ENCODE assay signal across 19 mouse cellular contexts in genomic region chr14:46305267-46305666, GRCm38 (mm10).
DNase-seq lines count a peak whose midpoint lies in the region; ATAC-seq and TF ChIP-seq lines count a peak whose summit lies in the region.
"Had no signal": no experiment of that assay in that cellular context is flagged by ENCODE, and none has a peak within 500 bp of the region (broad histone marks: within the 10 kb centered on the region; RNA-seq: fewer than 3 reads in every experiment).

No protein-coding gene starts in this region.

- no peaks in the 10 kb centered on the region for H3K27me3 ChIP-seq in heart, adult 2 months (ENCODE audit: control insufficient read depth, insufficient read depth, low read length)
- H3K27me3 ChIP-seq in heart, embryonic 11.5 days (ENCODE audit: control insufficient read depth, insufficient read depth, low read length) = no peaks in the 10 kb centered on the region
- H3K27me3 ChIP-seq: embryonic facial prominence, embryonic 13.5 days; heart, embryonic 15.5 days; neural tube, embryonic 13.5 days had no signal

- no peak for TF ChIP-seq POLR2A in heart, adult 2 months (IDR thresholded peaks at IDR 0.05; ENCODE audit: insufficient read depth, low read depth, low read length)

- H3K4me3 ChIP-seq in heart, adult 2 months = no peak overlapping the region
- no peak overlapping the region for H3K4me3 ChIP-seq in heart, embryonic 11.5 days (ENCODE audit: low read depth, low read length)
- H3K4me3 ChIP-seq: embryonic facial prominence, embryonic 13.5 days; forebrain, embryonic 10.5 days; heart, embryonic 15.5 days; midbrain, embryonic 10.5 days; neural tube, embryonic 13.5 days had no signal

- no peaks in the 10 kb centered on the region for H3K9me3 ChIP-seq in heart, embryonic 11.5 days (replicated peaks; ENCODE audit: control insufficient read depth, low read length)
- H3K9me3 ChIP-seq: embryonic facial prominence, embryonic 13.5 days; forebrain, embryonic 10.5 days; heart, embryonic 15.5 days; midbrain, embryonic 10.5 days; neural tube, embryonic 13.5 days had no signal

- no peaks in the 10 kb centered on the region for H3K79me2 ChIP-seq in heart, adult 2 months (replicated peaks; ENCODE audit: control insufficient read depth, insufficient read depth, low read length)

- TF ChIP-seq CTCF in heart, adult 2 months (IDR thresholded peaks at IDR 0.05) = no peak

- H3K36me3 ChIP-seq in heart, adult 2 months (ENCODE audit: control insufficient read depth, insufficient read depth, low read length) = peaks cover 5% of the 10 kb centered on the region
- no peaks in the 10 kb centered on the region for H3K36me3 ChIP-seq in heart, embryonic 11.5 days (ENCODE audit: control insufficient read depth, insufficient read depth, low read length)
- H3K36me3 ChIP-seq: embryonic facial prominence, embryonic 13.5 days; forebrain, embryonic 10.5 days; heart, embryonic 15.5 days; midbrain, embryonic 10.5 days; neural tube, embryonic 13.5 days had no signal

- no peak for TF ChIP-seq EP300 in heart, adult 2 months (IDR thresholded peaks at IDR 0.05; ENCODE audit: insufficient read depth, low read depth, low read length)

- peak overlapping the region; percentile 60 for H3K27ac ChIP-seq in heart, adult 2 months
- no peak overlapping the region for H3K27ac ChIP-seq in heart, embryonic 11.5 days (ENCODE audit: low read depth, low read length)
- H3K27ac ChIP-seq: embryonic facial prominence, embryonic 13.5 days; forebrain, embryonic 10.5 days; heart, embryonic 15.5 days; hindbrain, postnatal 0 days; midbrain, embryonic 10.5 days; neural tube, embryonic 13.5 days; stomach, postnatal 0 days had no signal

- no peak for ATAC-seq in heart, embryonic 11.5 days (replicated peaks; ENCODE audit: insufficient number of reproducible peaks, low FRiP score, low TSS enrichment)
- ATAC-seq: hindbrain, postnatal 0 days had no signal

- DNase-seq in heart, adult 2 months = peak in 1 of 2 experiments; percentile 25
- peak; percentile 9 to 12 for DNase-seq in layer of hippocampus, adult 8-10 months (ENCODE audit: low spot score in 2 of 2)
- DNase-seq in layer of hippocampus, adult 11-12 months (ENCODE audit: low spot score) = no peak
- DNase-seq in right cerebral cortex, adult 18-20 months = peak; percentile 20
- DNase-seq in right cerebral cortex, postnatal 36 days (ENCODE audit: low spot score in 2 of 2) = no peak
- DNase-seq in heart, postnatal 10 days = peak; percentile 24 to 38
- DNase-seq in ovary, postnatal 36 days (ENCODE audit: low spot score) = no peak
- DNase-seq: adrenal gland, adult 2 months; cerebellum, adult 18-20 months; kidney, adult 8-10 months; thymus, postnatal 25 days had no signal

- H3K4me2 ChIP-seq in heart, embryonic 11.5 days = no peak overlapping the region
- H3K4me2 ChIP-seq: embryonic facial prominence, embryonic 13.5 days; heart, embryonic 15.5 days; neural tube, embryonic 13.5 days had no signal

- H3K4me1 ChIP-seq in heart, adult 2 months (ENCODE audit: control insufficient read depth, insufficient read depth, low read length) = peaks cover 4% of the 10 kb centered on the region
- no peaks in the 10 kb centered on the region for H3K4me1 ChIP-seq in heart, embryonic 11.5 days (ENCODE audit: control insufficient read depth, insufficient read depth, low read length)
- H3K4me1 ChIP-seq: heart, embryonic 15.5 days; neural tube, embryonic 13.5 days had no signal

- intact Hi-C loops in heart, adult 2 months (cut with DNase I) = no loop called here
- intact Hi-C loops in heart, postnatal 10 days (cut with DNase I) = no loop called here

- WGBS in heart, adult 2 months = 27% methylated on average over 4 of the region's 4 CpGs
- WGBS in heart, embryonic 11.5 days (ENCODE audit: insufficient replicate concordance) = 87% methylated on average over 4 of the region's 4 CpGs

- no peak overlapping the region for H3K9ac ChIP-seq in heart, adult 2 months (ENCODE audit: low read depth, low read length)
- H3K9ac ChIP-seq in heart, embryonic 11.5 days (ENCODE audit: low read depth, low read length) = no peak overlapping the region
- H3K9ac ChIP-seq: embryonic facial prominence, embryonic 13.5 days; heart, embryonic 15.5 days; neural tube, embryonic 13.5 days had no signal

Comparison
In these comparisons a context has a peak if more than half of its experiments do, and no peak if none do; other contexts are left out.
1. DNase-seq: peak in layer of hippocampus, adult 8-10 months (2 of 2), right cerebral cortex, adult 18-20 months (single experiment) and heart, postnatal 10 days (2 of 2); none in layer of hippocampus, adult 11-12 months (single experiment), right cerebral cortex, postnatal 36 days (0 of 2) and ovary, postnatal 36 days (single experiment).